12 mouse cellular contexts compared by ENCODE assay signal in the genomic region with DNA sequence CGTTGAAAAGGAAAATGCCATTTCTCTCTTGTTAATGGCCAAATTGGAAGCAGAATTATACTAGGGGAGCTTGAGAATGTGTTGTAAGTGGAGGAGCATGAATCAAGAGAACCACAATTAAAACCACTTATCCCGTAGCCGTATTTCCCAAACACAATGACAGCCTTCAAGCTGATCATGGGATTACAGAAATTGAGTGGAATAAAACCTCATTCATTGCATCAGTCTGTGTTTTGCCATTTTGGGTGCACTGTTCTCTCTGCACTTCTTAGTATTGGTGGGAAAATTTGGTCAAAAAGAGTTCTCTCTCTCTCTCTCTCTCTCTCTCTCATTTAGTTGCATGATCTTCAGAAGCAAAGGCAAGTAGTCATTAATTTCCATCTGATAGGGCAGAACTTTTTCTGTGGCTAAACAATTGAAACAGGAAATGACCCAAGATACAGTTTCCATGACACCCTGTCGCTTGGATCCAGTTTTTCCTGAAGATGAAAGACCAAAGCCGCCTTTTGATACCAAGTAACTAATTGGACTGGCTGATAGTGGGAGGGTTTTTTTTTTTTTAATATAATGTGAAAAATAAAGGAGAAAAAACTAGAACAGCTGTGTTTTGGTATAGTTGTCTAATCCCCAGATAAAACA. TPM values are rescaled to one million over a fixed set of nuclear protein-coding genes. Genes with fewer than 3 reads are reported as not detected.
A peak's percentile ranks its signal among the peaks of the same experiment; 100 is the strongest.
DNase-seq lines count a peak whose midpoint lies in the region; ATAC-seq and TF ChIP-seq lines count a peak whose summit lies in the region.
"Had no signal": no experiment of that assay in that cellular context is flagged by ENCODE, and none has a peak within 500 bp of the region (broad histone marks: within the 10 kb centered on the region; RNA-seq: fewer than 3 reads in every experiment).

No protein-coding gene starts in this region.

- no peaks in the 10 kb centered on the region for H3K36me3 ChIP-seq in heart, embryonic 13.5 days
- H3K36me3 ChIP-seq in heart, adult 2 months (ENCODE audit: control insufficient read depth, insufficient read depth, low read length), result peaks cover 4% of the 10 kb centered on the region
- H3K36me3 ChIP-seq in lung, embryonic 14.5 days (ENCODE audit: insufficient read depth), result no peaks in the 10 kb centered on the region
- H3K36me3 ChIP-seq in forebrain, embryonic 11.5 days (ENCODE audit: control insufficient read depth, insufficient read depth, low read length), result no peaks in the 10 kb centered on the region
- no peaks in the 10 kb centered on the region for H3K36me3 ChIP-seq in midbrain, postnatal 0 days (ENCODE audit: insufficient read depth, low read length)

- no peaks in the 10 kb centered on the region for H3K27me3 ChIP-seq in heart, embryonic 13.5 days (replicated peaks)
- H3K27me3 ChIP-seq in heart, adult 2 months (ENCODE audit: control insufficient read depth, insufficient read depth, low read length), result no peaks in the 10 kb centered on the region
- H3K27me3 ChIP-seq in lung, embryonic 14.5 days (ENCODE audit: insufficient read depth, low read length), result no peaks in the 10 kb centered on the region
- peaks cover 2% of the 10 kb centered on the region; the same call in 1 of the 2 replicates for H3K27me3 ChIP-seq in forebrain, embryonic 11.5 days (ENCODE audit: control insufficient read depth, insufficient read depth, low read length)
- H3K27me3 ChIP-seq in midbrain, postnatal 0 days (ENCODE audit: insufficient read depth, low read length), result no peaks in the 10 kb centered on the region

- ATAC-seq in heart, embryonic 13.5 days (ENCODE audit: extremely low read depth, insufficient number of reproducible peaks, low FRiP score, low TSS enrichment), result no peak
- ATAC-seq in lung, embryonic 14.5 days (ENCODE audit: insufficient read depth), result peak; percentile 63
- ATAC-seq in forebrain, embryonic 11.5 days (replicated peaks; ENCODE audit: low FRiP score), result peak; percentile 72
- no peak for ATAC-seq in midbrain, postnatal 0 days (ENCODE audit: low FRiP score)

- DNase-seq in heart, adult 2 months, result no peak
- peak; percentile 80 for DNase-seq in lung, embryonic 14.5 days
- no peak for DNase-seq in lung, postnatal 36 days
- DNase-seq in forebrain, embryonic 11.5 days (ENCODE audit: low spot score), result no peak
- no peak for DNase-seq in midbrain, postnatal 0 days (ENCODE audit: low spot score)
- no peak for DNase-seq in cerebellum, adult 11 months
- no peak for DNase-seq in yolk sac, embryonic 10.5 days (ENCODE audit: low spot score)
- DNase-seq: adrenal gland, postnatal 36 days; cerebellum, adult 8-10 months; gastrocnemius, postnatal 14 days had no signal

- no peaks in the 10 kb centered on the region for H3K79me2 ChIP-seq in heart, adult 2 months (replicated peaks; ENCODE audit: control insufficient read depth, insufficient read depth, low read length)

- H3K9me3 ChIP-seq in heart, embryonic 13.5 days, result no peaks in the 10 kb centered on the region
- no peaks in the 10 kb centered on the region for H3K9me3 ChIP-seq in lung, embryonic 14.5 days (ENCODE audit: low read depth, low read length)
- no peaks in the 10 kb centered on the region for H3K9me3 ChIP-seq in forebrain, embryonic 11.5 days (ENCODE audit: control insufficient read depth, low read length)
- no peaks in the 10 kb centered on the region for H3K9me3 ChIP-seq in midbrain, postnatal 0 days (ENCODE audit: low read length)

- TF ChIP-seq EP300 in heart, adult 2 months (IDR thresholded peaks at IDR 0.05; ENCODE audit: insufficient read depth, low read depth, low read length), result no peak

- TF ChIP-seq CTCF in heart, adult 2 months (IDR thresholded peaks at IDR 0.05), result no peak
- TF ChIP-seq CTCF in lung, embryonic 14.5 days (IDR thresholded peaks at IDR 0.05; ENCODE audit: low read depth), result no peak
- TF ChIP-seq CTCF in midbrain, postnatal 0 days (IDR thresholded peaks at IDR 0.05), result no peak

- 43% methylated on average over 5 of the region's 5 CpGs for WGBS in heart, embryonic 13.5 days
- WGBS in heart, adult 2 months, result 41% methylated on average over 5 of the region's 5 CpGs
- 18% methylated on average over 5 of the region's 5 CpGs for WGBS in lung, embryonic 14.5 days
- WGBS in forebrain, embryonic 11.5 days, result 6% methylated on average over 5 of the region's 5 CpGs
- whole genome bisulfite sequencing in midbrain, postnatal 0 days, result 13% methylated on average over 5 of the region's 5 CpGs

- H3K27ac ChIP-seq in heart, embryonic 13.5 days (replicated peaks), result no peak overlapping the region
- H3K27ac ChIP-seq in heart, adult 2 months, result no peak overlapping the region
- no peak overlapping the region for H3K27ac ChIP-seq in lung, embryonic 14.5 days (ENCODE audit: low read depth)
- H3K27ac ChIP-seq in forebrain, embryonic 11.5 days (ENCODE audit: low read depth, low read length), result peak overlapping the region; percentile 47; the same call in 1 of the 2 replicates
- 0 out of 2 replicates have a peak overlapping the region, but pooled peaks have one; percentile 32 for H3K27ac ChIP-seq in midbrain, postnatal 0 days (ENCODE audit: low read depth, low read length)
- H3K27ac ChIP-seq: liver, embryonic 14.5 days had no signal

- intact Hi-C loops in heart, adult 2 months (cut with DNase I), result no loop called here

- peak overlapping the region; percentile 42; the same call in 1 of the 2 replicates for H3K4me2 ChIP-seq in heart, embryonic 13.5 days
- H3K4me2 ChIP-seq in lung, embryonic 14.5 days, result peak overlapping the region; percentile 45
- H3K4me2 ChIP-seq in forebrain, embryonic 11.5 days (ENCODE audit: low read depth, low read length, severe bottlenecking), result peak overlapping the region; percentile 29; the same call in 1 of the 2 replicates
- H3K4me2 ChIP-seq in midbrain, postnatal 0 days (ENCODE audit: low read depth, low read length, poor library complexity, severe bottlenecking), result no peak overlapping the region

- H3K4me3 ChIP-seq in heart, embryonic 13.5 days, result no peak overlapping the region
- no peak overlapping the region for H3K4me3 ChIP-seq in heart, adult 2 months
- H3K4me3 ChIP-seq in lung, embryonic 14.5 days (ENCODE audit: low read depth, low read length), result no peak overlapping the region
- H3K4me3 ChIP-seq in forebrain, embryonic 11.5 days (ENCODE audit: low read depth, low read length), result no peak overlapping the region
- no peak overlapping the region for H3K4me3 ChIP-seq in midbrain, postnatal 0 days (ENCODE audit: low read depth, low read length)

- H3K9ac ChIP-seq in heart, embryonic 13.5 days, result no peak overlapping the region
- no peak overlapping the region for H3K9ac ChIP-seq in heart, adult 2 months (ENCODE audit: low read depth, low read length)
- H3K9ac ChIP-seq in lung, embryonic 14.5 days, result no peak overlapping the region
- no peak overlapping the region for H3K9ac ChIP-seq in forebrain, embryonic 11.5 days (ENCODE audit: low read length)
- no peak overlapping the region for H3K9ac ChIP-seq in midbrain, postnatal 0 days (replicated peaks; ENCODE audit: low read length, poor library complexity, severe bottlenecking)
- H3K9ac ChIP-seq: liver, embryonic 14.5 days had no signal

- no peak for TF ChIP-seq POLR2A in heart, adult 2 months (IDR thresholded peaks at IDR 0.05; ENCODE audit: insufficient read depth, low read depth, low read length)

- H3K4me1 ChIP-seq in heart, embryonic 13.5 days, result peaks cover 19% of the 10 kb centered on the region
- H3K4me1 ChIP-seq in heart, adult 2 months (ENCODE audit: control insufficient read depth, insufficient read depth, low read length), result no peaks in the 10 kb centered on the region; the same call in 1 of the 2 replicates
- H3K4me1 ChIP-seq in lung, embryonic 14.5 days (ENCODE audit: insufficient read depth), result peaks cover 3% of the 10 kb centered on the region; the same call in 1 of the 2 replicates
- H3K4me1 ChIP-seq in forebrain, embryonic 11.5 days (replicated peaks; ENCODE audit: control insufficient read depth, insufficient read depth, low read length), result peaks cover 18% of the 10 kb centered on the region
- no peaks in the 10 kb centered on the region for H3K4me1 ChIP-seq in midbrain, postnatal 0 days (ENCODE audit: insufficient read depth, low read length)

RNA-seq across cellular contexts. Expression of gene Cachd1, which starts 34.7 kb away (rescaled TPM):
- 6.8 and 6.9 TPM in 2 replicates for polyA plus RNA-seq in heart, embryonic 13.5 days (2015; fragmentation: Nextera tagmentation; extraction: Ambion mirVana)
- total RNA-seq in heart, adult 2 months (2021), result 1 to 10 TPM; 2.0 to 3.5 TPM
- polyA plus RNA-seq in heart, adult 2 months (2012; rRNA removed), result 5.1 and 6.1 TPM in 2 replicates
- polyA plus RNA-seq in lung, embryonic 14.5 days (2014; fragmentation: Nextera tagmentation; extraction: Ambion mirVana), result 26.9 and 27.9 TPM in 2 replicates
- 45.3 and 50.2 TPM in 2 replicates for polyA plus RNA-seq in forebrain, embryonic 11.5 days (2014; fragmentation: Nextera tagmentation; extraction: Ambion mirVana)
- 52.2 and 59.8 TPM in 2 replicates for total RNA-seq in midbrain, postnatal 0 days (2014; rRNA removed)
- polyA plus RNA-seq in midbrain, postnatal 0 days (2015; fragmentation: Nextera tagmentation; extraction: Ambion mirVana), result 25.1 and 26.5 TPM in 2 replicates

Comparison
In these comparisons a context has a peak if more than half of its experiments do, and no peak if none do; other contexts are left out.
1. ATAC-seq: peak in lung, embryonic 14.5 days (single experiment) and forebrain, embryonic 11.5 days (single experiment); none in heart, embryonic 13.5 days (single experiment) and midbrain, postnatal 0 days (single experiment).
2. H3K27ac ChIP-seq: peak in forebrain, embryonic 11.5 days (single experiment) and midbrain, postnatal 0 days (single experiment); none in heart, embryonic 13.5 days (single experiment), heart, adult 2 months (single experiment) and lung, embryonic 14.5 days (single experiment).